Comparison of ENCODE assay signal across 20 mouse cellular contexts in the genomic region with DNA sequence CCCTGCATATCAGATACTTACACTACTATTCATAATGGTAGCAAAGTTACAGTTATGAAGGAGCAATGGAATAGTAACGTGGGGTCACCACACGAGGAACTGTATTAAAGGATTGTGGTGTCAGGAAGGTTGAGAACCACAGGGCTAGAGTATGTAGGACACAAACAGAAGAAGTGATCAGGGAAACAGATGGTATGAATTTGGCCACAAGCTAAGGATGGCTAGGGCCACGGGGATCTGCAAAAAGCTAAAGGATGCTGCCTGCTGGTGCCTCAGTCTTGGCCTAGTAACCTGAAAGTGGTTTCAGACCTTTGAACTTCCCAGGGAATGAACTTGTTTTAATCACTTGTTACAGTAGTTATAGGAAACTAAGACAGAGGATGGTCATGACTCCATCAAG.
"Had no signal": no experiment of that assay in that cellular context is flagged by ENCODE, and none has a peak within 500 bp of the region (broad histone marks: within the 10 kb centered on the region; RNA-seq: fewer than 3 reads in every experiment).

No protein-coding gene starts in this region.

- H3K36me3 ChIP-seq: midbrain, embryonic 10.5 days; midbrain, embryonic 13.5 days; midbrain, embryonic 15.5 days; neural tube, embryonic 13.5 days; neural tube, embryonic 15.5 days; stomach, embryonic 15.5 days had no signal

- DNase-seq: lung, adult 18-20 months; lung, embryonic 14.5 days; lung, postnatal 10 days; lung, postnatal 4 days; retina, postnatal 1 day; right cerebral cortex, adult 18-20 months; right cerebral cortex, postnatal 25 days; right cerebral cortex, postnatal 4 days; spleen, adult 18-20 months; thymus, adult 2 months; thymus, postnatal 25 days; thymus, postnatal 4 days had no signal

- H3K27me3 ChIP-seq: midbrain, embryonic 13.5 days; midbrain, embryonic 15.5 days; neural tube, embryonic 13.5 days; neural tube, embryonic 15.5 days; stomach, embryonic 15.5 days had no signal

- H3K9ac ChIP-seq: lung, embryonic 14.5 days; midbrain, embryonic 13.5 days; midbrain, embryonic 15.5 days; neural tube, embryonic 13.5 days; neural tube, embryonic 15.5 days; stomach, embryonic 15.5 days had no signal

- H3K4me3 ChIP-seq: midbrain, embryonic 10.5 days; midbrain, embryonic 13.5 days; midbrain, embryonic 15.5 days; myocyte; neural tube, embryonic 13.5 days; neural tube, embryonic 15.5 days; stomach, embryonic 15.5 days had no signal

- H3K27ac ChIP-seq: midbrain, embryonic 10.5 days; midbrain, embryonic 13.5 days; midbrain, embryonic 15.5 days; neural tube, embryonic 13.5 days; neural tube, embryonic 15.5 days; stomach, embryonic 15.5 days; stomach, postnatal 0 days had no signal

- H3K9me3 ChIP-seq: midbrain, embryonic 10.5 days; midbrain, embryonic 13.5 days; midbrain, embryonic 15.5 days; neural tube, embryonic 13.5 days; neural tube, embryonic 15.5 days; stomach, embryonic 15.5 days had no signal

- H3K4me1 ChIP-seq: midbrain, embryonic 10.5 days; midbrain, embryonic 13.5 days; midbrain, embryonic 15.5 days; neural tube, embryonic 13.5 days; stomach, embryonic 15.5 days had no signal

- ATAC-seq: midbrain, embryonic 13.5 days; midbrain, embryonic 15.5 days had no signal

- H3K4me2 ChIP-seq: lung, embryonic 14.5 days; midbrain, embryonic 13.5 days; midbrain, embryonic 15.5 days; neural tube, embryonic 13.5 days; neural tube, embryonic 15.5 days; stomach, embryonic 15.5 days had no signal
